Mouse (Mus musculus) forebrain, embryonic 13.5 days (tissue): ENCODE measurements around the gene Ms4a8a. TPM values are rescaled to one million over a fixed set of nuclear protein-coding genes. Genes with fewer than 3 reads are reported as not detected.

Experiments
- ATAC-seq: fragments of 200-750 bp; cut with Nextera tagmentation; 2 replicates; pipeline ENCODE4 v1.8.0; 2017
- H3K27ac ChIP-seq: fragments of 300-500 bp; sonication (generic); 2 replicates; pipeline ENCODE4 v1.5.1; 2015; ENCODE audit warnings: inconsistent platforms, mild to moderate bottlenecking, moderate library complexity
- H3K27me3 ChIP-seq: fragments of 300-500 bp; sonication (generic); 2 replicates; pipeline ENCODE4 v1.6.1; 2015; ENCODE audit warnings: mild to moderate bottlenecking, inconsistent platforms
- H3K36me3 ChIP-seq: fragments of 300-500 bp; sonication (generic); 2 replicates; pipeline ENCODE4 v1.6.1; 2015; ENCODE audit warnings: mild to moderate bottlenecking, inconsistent platforms; ENCODE audit not compliant: poor library complexity, severe bottlenecking
- H3K4me1 ChIP-seq: fragments of 300-500 bp; sonication (generic); 2 replicates; pipeline ENCODE4 v1.6.1; 2015; ENCODE audit warnings: inconsistent platforms
- H3K4me2 ChIP-seq: fragments of 300-500 bp; sonication (generic); 2 replicates; pipeline ENCODE4 v1.6.1; 2015; ENCODE audit warnings: inconsistent platforms, mild to moderate bottlenecking, moderate library complexity
- H3K4me3 ChIP-seq: fragments of 300-500 bp; sonication (generic); 2 replicates; pipeline ENCODE4 v1.5.1; 2015; ENCODE audit warnings: mild to moderate bottlenecking, inconsistent platforms
- H3K9ac ChIP-seq: fragments of 300-500 bp; sonication (generic); 2 replicates; pipeline ENCODE4 v1.6.1; 2015; ENCODE audit warnings: mild to moderate bottlenecking, inconsistent platforms
- H3K9me3 ChIP-seq: fragments of 300-500 bp; sonication (generic); replicated peaks from 2 replicates; pipeline ENCODE4 v1.6.1; 2016; ENCODE audit warnings: inconsistent platforms
- WGBS: fragments of 180-500 bp; shearing (Covaris S2); methylation state at CpG from one replicate; pipeline ENCODE4 v1.1.7; 2015; 5-methylcytosine and 5-hydroxymethylcytosine counted together
- polyA plus RNA-seq: library from polyadenylated mRNA; unstranded; fragments of >200 nt; fragmentation: Nextera tagmentation; extraction: Ambion mirVana; gene quantifications from 2 replicates; pipeline ENCODE4 v1.2.1, GENCODE M21; 2015

Ms4a8a gene
- polyA plus RNA-seq, 1 experiment from 2014 or later: not detected

- H3K9me3 ChIP-seq: no peaks in the 10 kb centered on the region
- ATAC-seq: no peak
- no peak overlapping the region for H3K4me2 ChIP-seq
- no peak overlapping the region for H3K9ac ChIP-seq
- H3K4me3 ChIP-seq: no peak overlapping the region
- no peaks in the 10 kb centered on the region for H3K4me1 ChIP-seq
- no peaks in the 10 kb centered on the region for H3K27me3 ChIP-seq
- H3K27ac ChIP-seq: no peak overlapping the region
- 69% methylated on average over 3 of the region's 3 CpGs for WGBS
- no peaks in the 10 kb centered on the region for H3K36me3 ChIP-seq
Observed at GRCm38 (mm10) chr19:11053277-11053676, 27.6 kb downstream of the Ms4a8a start.

DNA sequence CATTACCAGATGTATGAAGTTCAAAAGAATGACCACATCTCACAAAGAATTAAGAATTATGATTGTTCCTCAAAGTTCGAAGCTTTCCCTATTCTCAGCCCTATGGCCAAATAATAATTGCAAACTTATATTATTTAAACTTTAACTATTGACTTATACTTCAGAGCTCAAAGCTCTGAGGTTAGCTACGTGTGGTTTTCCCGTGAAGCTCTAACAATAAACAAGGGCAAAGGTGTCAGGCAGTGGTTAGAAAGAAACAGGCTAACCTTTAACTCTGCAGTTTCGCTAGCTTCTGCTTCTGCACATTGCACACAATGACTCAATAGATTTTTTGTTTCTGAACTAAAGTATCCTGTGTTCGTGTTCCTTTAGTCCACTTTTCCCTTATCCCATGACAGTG lies 28.0 kb downstream of the Ms4a8a start:
- Histone ChIP-seq H3K9ac (no peak overlapping the region), H3K4me3 (no peak overlapping the region), H3K27ac (no peak overlapping the region), H3K4me2 (no peak overlapping the region), H3K36me3 (no peaks in the 10 kb centered on the region), H3K27me3 (no peaks in the 10 kb centered on the region), H3K4me1 (no peaks in the 10 kb centered on the region), H3K9me3 (no peaks in the 10 kb centered on the region)
- 74% methylated on average over 5 of the region's 5 CpGs for WGBS
- no peak for ATAC-seq

- H3K9me3 ChIP-seq: no peaks in the 10 kb centered on the region
- WGBS: 82% methylated on average over 2 of the region's 2 CpGs
- ATAC-seq: no peak
- H3K27me3 ChIP-seq: no peaks in the 10 kb centered on the region
- no peaks in the 10 kb centered on the region for H3K4me1 ChIP-seq
- H3K27ac ChIP-seq: no peak overlapping the region
- H3K36me3 ChIP-seq: no peaks in the 10 kb centered on the region
- no peak overlapping the region for H3K4me3 ChIP-seq
- H3K4me2 ChIP-seq: no peak overlapping the region
- no peak overlapping the region for H3K9ac ChIP-seq
Observed at GRCm38 (mm10) chr19:11050286-11050685, 30.6 kb downstream of the Ms4a8a start.

GRCm38 (mm10) chr19:11049426-11049825 lies 31.5 kb downstream of the Ms4a8a start:
- Histone ChIP-seq H3K4me1 (0 out of 2 replicates have a peak, but pooled peaks cover 4% of the 10 kb centered on the region), H3K27ac (no peak overlapping the region), H3K27me3 (no peaks in the 10 kb centered on the region), H3K9me3 (no peaks in the 10 kb centered on the region), H3K4me3 (no peak overlapping the region), H3K9ac (no peak overlapping the region), H3K36me3 (no peaks in the 10 kb centered on the region), H3K4me2 (no peak overlapping the region)
- no peak for ATAC-seq

GRCm38 (mm10) chr19:11048503-11048902 lies 32.4 kb downstream of the Ms4a8a start:
- Histone ChIP-seq H3K9me3 (no peaks in the 10 kb centered on the region), H3K9ac (no peak overlapping the region), H3K27me3 (no peaks in the 10 kb centered on the region), H3K27ac (no peak overlapping the region), H3K4me2 (no peak overlapping the region), H3K4me3 (no peak overlapping the region), H3K4me1 (0 out of 2 replicates have a peak, but pooled peaks cover 4% of the 10 kb centered on the region), H3K36me3 (no peaks in the 10 kb centered on the region)
- ATAC-seq: no peak
- WGBS: 76% methylated on average over 1 of the region's 1 CpGs

GRCm38 (mm10) chr19:11048009-11048408 lies 32.9 kb downstream of the Ms4a8a start:
- ATAC-seq: no peak
- H3K27me3 ChIP-seq: no peaks in the 10 kb centered on the region
- H3K4me1 ChIP-seq: 0 out of 2 replicates have a peak, but pooled peaks cover 4% of the 10 kb centered on the region
- H3K4me2 ChIP-seq: no peak overlapping the region
- no peaks in the 10 kb centered on the region for H3K36me3 ChIP-seq
- no peak overlapping the region for H3K9ac ChIP-seq
- H3K4me3 ChIP-seq: no peak overlapping the region
- no peak overlapping the region for H3K27ac ChIP-seq
- H3K9me3 ChIP-seq: no peaks in the 10 kb centered on the region
- 82% methylated on average over 6 of the region's 6 CpGs for WGBS

DNA sequence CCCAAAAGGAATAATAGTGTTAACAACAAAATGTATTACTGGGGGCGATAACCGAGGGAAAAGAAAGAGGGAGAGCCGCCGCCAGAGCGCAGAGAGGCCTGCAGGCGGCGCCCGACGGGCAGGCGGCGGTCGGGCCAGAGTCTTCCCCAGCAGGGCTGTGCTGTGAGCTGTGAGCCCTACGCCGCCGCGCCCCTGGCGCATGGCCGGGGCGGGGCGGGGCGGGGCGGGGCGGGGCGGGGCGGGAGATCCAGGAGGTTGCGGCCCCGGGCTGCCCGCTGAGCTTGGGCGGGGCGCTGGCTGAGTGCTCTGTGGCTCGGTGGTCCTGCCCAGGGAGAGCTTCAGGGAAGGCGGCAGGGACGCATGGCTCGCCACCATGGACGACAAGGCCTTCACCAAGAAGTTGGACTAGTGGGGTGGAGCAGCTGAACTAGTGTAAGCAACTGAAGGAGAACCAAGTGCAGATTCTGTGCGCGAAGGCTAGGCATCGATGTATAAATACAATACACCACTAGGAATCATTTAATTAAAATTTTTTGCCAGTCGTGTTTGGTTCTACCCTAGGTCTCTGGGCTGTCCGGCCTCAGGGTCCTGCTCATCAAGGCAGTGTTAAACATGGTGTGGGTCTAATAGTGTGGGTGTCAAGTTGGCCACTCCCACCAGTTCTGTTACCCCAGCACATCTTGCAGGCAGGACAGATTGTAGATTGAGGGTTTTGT lies 35.7 kb downstream of the Ms4a8a start:
- ATAC-seq: peak; percentile 98

GRCm38 (mm10) chr19:11044671-11044995 lies 36.3 kb downstream of the Ms4a8a start:
- WGBS: 25% methylated on average over 5 of the region's 5 CpGs
- H3K4me1 ChIP-seq: 0 out of 2 replicates have a peak, but pooled peaks cover 4% of the 10 kb centered on the region
- ATAC-seq: peak; percentile 75
- H3K9me3 ChIP-seq: no peaks in the 10 kb centered on the region
- H3K4me2 ChIP-seq: peak overlapping the region; percentile 60
- H3K36me3 ChIP-seq: no peaks in the 10 kb centered on the region
- H3K27me3 ChIP-seq: no peaks in the 10 kb centered on the region
- H3K27ac ChIP-seq: no peak overlapping the region
- peak overlapping the region; percentile 38 for H3K4me3 ChIP-seq
- H3K9ac ChIP-seq: peak overlapping the region; percentile 45

More for the DNA sequence above, 35.7 kb downstream of the Ms4a8a start:
- Histone ChIP-seq H3K9ac (peak overlapping the region; percentile 45), H3K4me3 (peak overlapping the region; percentile 38), H3K27me3 (no peaks in the 10 kb centered on the region), H3K36me3 (no peaks in the 10 kb centered on the region), H3K4me2 (peak overlapping the region; percentile 60), H3K27ac (no peak overlapping the region), H3K4me1 (0 out of 2 replicates have a peak, but pooled peaks cover 4% of the 10 kb centered on the region), H3K9me3 (no peaks in the 10 kb centered on the region)
- 8% methylated on average over 35 of the region's 40 CpGs for WGBS

GRCm38 (mm10) chr19:11037570-11037969 lies 43.3 kb downstream of the Ms4a8a start:
- Histone ChIP-seq H3K9me3 (no peaks in the 10 kb centered on the region), H3K27ac (no peak overlapping the region), H3K27me3 (no peaks in the 10 kb centered on the region), H3K4me3 (no peak overlapping the region), H3K4me1 (no peaks in the 10 kb centered on the region), H3K9ac (no peak overlapping the region), H3K4me2 (no peak overlapping the region), H3K36me3 (no peaks in the 10 kb centered on the region)
- no peak for ATAC-seq

- ATAC-seq: no peak
Observed at GRCm38 (mm10) chr19:11022382-11022781, 58.5 kb downstream of the Ms4a8a start.

GRCm38 (mm10) chr19:11017891-11018290 lies 63.0 kb downstream of the Ms4a8a start, which contains the start of gene Ms4a18:
Gene Ms4a18 (minus strand): TSS chr19:11018031.
- Histone ChIP-seq H3K4me3 (no peak within 1 kb of the TSS), H3K36me3 (no peaks in the 10 kb centered on the region), H3K4me1 (no peaks in the 10 kb centered on the region), H3K4me2 (no peak within 1 kb of the TSS), H3K27ac (no peak within 1 kb of the TSS), H3K9me3 (no peaks in the 10 kb centered on the region), H3K27me3 (no peaks in the 10 kb centered on the region), H3K9ac (no peak within 1 kb of the TSS)
- 87% methylated on average over 3 of the region's 3 CpGs for WGBS
- no peak for ATAC-seq

More at GRCm38 (mm10) chr19:11022382-11022781, 58.5 kb downstream of the Ms4a8a start:
- no peak overlapping the region for H3K27ac ChIP-seq
- H3K4me2 ChIP-seq: no peak overlapping the region
- H3K4me1 ChIP-seq: no peaks in the 10 kb centered on the region
- H3K9ac ChIP-seq: no peak overlapping the region
- no peaks in the 10 kb centered on the region for H3K27me3 ChIP-seq
- H3K9me3 ChIP-seq: no peaks in the 10 kb centered on the region
- no peak overlapping the region for H3K4me3 ChIP-seq
- H3K36me3 ChIP-seq: no peaks in the 10 kb centered on the region
